Mouse (Mus musculus) MN1 (cell line): ENCODE measurements around the gene Lrrfip1.

ENCODE experiments used
- DNase-seq: peaks from one replicate; pipeline ENCODE4 v3.0.0-alpha.2; 2016; ENCODE audit warnings: low spot score

Lrrfip1 gene

DNA sequence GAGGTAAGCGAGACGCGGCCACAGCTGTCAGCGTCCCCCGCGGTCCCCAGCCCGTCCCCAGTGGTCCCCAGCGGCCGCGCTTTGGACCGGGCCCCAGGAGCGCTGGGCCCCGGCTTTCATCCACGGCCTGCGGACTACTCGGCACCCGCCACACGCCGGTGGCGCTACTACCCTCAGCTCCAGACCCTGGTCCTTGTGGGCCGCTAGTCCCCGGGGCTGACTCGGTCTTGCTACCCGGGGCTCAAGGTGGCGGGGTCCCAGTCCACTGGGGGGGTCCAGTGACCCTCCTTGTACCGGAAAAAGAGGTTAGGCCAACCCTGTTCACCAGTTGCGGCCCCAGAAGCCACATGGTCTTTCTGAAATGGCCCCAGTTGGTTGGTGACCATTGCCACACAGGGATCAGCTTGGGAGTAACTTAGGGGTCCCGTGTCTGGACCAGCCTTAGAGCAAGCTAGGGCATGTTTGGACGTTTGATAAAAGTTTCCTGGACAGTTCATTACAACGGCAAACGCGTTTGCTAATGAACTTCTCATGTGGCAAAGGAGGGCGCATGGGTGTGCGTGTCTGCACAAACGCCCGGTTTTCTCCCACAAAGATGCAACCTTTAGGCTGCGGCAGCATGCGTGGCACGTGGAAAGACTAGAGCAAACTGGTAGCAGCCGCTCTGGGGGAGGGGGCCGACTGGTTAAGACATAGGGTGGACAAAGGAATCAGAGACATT is 514 bp downstream of the Lrrfip1 start:
- no peak for DNase-seq

DNA sequence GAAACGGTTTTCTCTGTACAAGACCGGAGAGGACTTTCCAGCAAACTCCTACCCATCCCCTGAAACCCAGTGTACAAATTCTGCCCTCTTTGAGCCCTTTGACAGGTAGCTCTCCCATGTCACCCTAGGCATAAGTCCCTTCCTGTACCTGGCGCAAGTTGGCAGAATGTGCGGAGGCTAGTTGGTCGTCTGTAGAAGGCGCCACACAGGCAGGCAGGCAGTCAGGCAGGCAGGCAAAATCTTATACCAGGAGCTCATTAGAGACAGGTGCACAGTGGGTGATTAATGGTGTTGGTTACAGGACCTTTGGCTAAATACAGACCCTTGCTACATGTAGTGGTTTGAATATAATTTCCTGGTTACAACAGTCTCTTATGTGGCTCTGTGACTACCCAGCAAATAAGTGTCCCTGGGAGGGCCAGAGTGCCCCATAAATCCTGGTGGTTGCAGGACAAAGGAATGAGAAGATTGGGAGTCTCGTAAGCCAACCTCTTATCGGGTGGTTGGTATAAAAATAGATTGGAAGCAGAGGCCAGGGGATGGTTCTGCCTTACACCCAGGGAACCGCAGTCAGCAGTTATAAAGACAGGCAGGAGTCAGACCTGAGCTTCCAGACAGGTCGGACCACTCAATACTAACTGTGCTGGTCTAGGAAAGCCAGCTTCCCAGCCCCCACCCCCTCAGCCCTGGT is 1.5 kb downstream of the Lrrfip1 start:
- no peak for DNase-seq

DNA sequence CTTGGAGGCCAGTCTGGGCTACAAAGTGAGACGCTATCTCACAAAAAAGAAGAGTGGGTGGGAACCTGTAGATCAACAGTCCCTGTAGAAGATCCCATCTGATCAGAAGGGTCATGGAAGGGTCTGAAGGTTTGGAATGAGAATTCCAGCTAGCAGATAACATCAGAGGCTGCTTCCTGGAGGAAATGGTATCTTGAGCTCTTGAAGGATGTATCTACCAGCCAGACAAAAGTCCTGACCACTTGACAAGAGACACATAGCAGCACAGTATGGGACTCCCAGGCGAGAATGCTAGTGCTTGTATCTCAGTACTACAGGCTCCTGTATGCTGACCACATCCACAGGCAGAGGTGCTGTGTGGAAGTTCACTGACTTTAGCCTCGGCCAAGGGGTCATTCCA is 2.6 kb downstream of the Lrrfip1 start:
- no peak for DNase-seq

DNA sequence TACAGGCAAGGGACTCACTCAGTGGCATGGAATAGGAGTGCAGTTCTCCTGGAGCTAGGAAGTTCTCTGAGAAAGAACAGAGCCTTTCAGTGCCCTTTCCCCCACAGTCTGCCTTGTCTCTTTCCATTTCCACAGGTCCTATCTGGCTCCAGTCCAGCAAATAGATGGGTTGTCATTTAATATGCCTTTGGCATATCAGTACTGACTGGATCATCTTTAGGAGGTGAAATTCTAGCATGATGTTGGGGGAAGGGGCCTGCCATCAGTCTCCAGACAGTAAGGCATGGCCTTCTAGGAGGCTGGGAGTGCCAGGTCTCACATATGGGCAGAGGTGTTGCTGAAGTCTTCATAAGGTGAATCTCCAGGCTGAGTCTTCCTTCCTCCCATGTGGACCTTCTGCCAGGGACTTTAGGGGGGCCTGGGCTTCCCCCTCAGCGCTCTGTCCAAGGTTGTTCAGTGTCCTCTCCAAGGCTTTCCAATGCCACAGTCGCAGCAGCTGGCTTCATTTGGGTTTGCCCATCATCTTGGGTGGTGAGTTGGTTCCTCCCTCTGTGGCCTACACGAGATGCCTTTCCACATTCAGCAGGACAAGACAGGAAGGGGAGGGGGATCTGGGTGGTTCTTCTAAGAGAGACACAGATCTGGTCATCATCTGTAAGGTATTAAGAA is 3.5 kb downstream of the Lrrfip1 start:
- no peak for DNase-seq

DNA sequence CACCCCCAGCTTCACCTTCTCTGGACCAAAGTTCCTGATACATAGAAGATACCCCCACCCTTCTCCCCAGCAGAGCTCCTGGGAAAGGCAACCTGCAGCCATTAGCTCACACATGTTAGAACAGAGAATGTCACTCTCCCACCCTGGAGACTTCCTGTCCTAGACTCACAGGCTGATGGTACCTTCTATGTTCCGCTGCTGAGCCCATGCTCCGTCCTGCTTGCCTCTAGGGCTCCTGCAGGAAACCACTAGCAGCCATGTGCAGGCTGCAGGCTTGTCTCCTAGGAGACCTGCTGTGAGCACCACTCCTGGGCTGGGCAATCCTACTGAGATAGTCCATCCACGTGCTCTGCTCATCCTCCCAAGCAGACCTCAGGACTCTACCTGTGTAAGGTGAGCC is 4.1 kb downstream of the Lrrfip1 start:
- no peak for DNase-seq

DNA sequence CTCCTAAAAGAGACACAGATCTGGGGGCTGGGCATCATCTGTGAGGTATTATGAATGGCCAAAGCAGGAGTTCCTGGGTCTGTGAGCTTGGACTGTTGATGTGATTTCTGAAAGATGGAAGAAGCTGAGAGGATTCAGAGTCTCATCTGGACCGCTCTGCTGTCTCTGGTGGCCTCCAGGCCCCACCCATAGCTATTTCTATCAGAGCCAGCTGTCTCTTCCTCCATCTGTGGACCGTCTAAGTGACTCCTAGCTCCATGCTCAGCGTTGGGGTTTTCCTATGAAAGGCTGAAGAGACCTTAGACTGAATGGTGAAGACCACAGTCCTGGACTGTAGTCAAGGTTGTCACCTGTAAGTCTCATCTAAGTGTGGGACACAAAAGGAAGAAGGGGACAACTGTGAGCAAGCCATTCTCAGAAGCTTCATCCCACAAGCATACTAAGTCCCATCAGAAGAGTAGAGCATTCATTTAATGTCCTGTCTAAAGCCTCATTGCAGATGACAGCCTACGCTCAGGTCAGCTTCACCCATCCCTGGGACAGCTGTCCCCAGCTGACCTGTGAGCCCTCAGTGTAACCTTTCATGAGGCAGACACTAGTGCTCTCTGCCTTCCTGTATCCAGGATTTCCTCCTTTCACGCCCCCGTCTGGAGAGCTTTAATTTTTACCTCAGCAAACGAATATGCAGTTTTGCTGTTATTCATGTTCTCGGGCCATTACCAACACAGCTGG is 5.2 kb downstream of the Lrrfip1 start:
- no peak for DNase-seq

DNA sequence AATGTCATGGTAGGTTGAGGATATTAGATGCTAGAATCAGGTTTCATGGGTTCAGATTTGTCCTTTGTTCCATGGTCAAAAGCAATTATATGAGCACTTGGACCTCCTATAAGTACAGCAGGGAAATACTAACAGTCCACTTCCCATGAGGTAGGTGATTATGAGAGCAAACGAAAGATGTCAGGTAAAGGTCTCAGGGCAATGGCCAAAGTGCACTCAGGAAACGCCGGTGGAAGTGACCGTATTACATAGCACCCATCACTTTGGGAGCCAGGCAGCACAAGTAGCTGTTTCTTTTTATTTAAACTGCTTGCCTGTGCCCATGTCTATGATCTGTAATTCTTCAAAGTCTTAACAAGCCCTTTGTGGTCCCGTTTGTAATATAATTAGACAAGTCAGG is 7.5 kb downstream of the Lrrfip1 start:
- no peak for DNase-seq

DNA sequence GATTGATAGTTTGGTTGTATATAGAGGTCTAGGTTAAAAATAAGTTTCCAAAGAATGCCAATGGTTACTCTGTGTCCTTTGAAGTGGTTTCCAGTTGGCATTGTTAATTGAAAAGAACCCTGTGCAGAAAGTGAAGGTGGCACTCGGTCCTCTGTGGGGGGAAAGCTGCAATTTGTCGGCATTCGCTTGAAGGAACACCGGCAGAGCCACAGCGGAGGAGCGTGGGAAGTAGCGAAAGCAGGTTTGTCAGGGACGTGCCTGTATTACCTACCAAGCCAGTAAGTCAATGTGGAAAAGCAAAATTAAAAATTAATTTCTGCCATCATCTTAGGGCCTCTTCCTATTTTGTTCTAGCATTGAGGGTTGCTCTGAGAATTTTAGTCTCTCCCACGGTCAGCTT is 8.2 kb downstream of the Lrrfip1 start:
- DNase-seq = no peak

DNA sequence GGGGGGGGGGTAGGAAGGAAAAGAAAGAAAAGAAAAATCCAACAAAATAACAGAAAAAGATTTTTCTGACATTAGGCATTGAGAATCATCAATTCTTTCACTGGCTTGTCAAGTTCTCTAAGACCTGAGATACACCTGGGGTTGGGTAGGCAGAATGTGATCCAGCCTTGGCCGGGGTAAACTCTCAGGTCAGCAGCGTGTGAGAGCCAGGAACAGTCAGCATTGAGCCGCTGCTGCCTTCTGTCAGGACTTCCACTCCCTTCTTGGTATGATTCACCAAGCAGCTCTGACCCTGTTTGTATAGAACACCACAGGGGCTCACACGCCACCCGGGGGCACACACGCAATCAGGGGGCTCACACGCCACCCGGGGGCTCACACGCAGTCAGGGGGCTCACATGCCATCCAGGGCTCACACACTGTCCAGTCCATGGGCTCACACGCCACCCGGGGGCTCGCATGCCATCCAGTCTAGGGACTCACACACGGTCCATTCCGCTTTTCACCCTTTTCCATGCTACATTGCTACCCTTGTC is 9.7 kb downstream of the Lrrfip1 start:
- no peak for DNase-seq

DNA sequence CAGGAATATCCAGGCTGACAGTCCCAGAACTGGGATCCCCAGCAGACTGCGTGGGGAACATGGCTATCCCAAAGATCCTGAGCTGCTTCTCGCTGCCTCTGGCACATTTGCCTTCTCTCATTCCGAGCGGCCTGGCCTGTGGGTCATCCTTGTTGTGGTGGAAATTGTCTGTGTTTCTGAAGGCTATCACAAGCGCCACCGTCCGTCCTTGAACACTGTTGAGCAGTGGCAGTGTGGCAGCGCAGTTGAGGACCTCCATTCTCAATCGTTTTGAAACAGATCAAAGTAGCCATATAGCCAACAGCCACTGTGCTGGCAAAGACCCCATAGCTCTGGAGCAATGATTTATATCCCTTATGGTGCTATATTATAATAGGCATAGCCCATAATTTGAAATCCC is 10.2 kb downstream of the Lrrfip1 start:
- no peak for DNase-seq

DNA sequence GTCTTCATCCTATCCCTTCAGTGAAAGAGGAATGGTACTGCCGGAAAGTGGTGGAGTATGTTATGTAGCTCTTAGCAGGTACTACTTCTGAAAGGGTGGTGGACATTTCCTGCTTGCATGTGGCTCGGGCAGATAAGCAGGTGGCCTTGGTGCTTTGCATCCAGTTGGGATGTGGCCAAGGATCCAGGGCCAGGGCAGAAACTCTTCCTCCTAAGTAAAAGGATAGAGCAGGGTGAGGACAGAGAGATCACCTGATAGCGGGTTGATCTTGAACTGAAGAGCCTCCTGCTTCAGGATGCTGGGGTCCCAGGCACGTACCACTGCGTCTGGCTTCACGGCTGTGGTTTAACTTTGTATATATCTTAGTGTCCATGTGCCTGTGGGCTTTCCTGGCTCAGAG is 10.7 kb downstream of the Lrrfip1 start:
- no peak for DNase-seq

DNA sequence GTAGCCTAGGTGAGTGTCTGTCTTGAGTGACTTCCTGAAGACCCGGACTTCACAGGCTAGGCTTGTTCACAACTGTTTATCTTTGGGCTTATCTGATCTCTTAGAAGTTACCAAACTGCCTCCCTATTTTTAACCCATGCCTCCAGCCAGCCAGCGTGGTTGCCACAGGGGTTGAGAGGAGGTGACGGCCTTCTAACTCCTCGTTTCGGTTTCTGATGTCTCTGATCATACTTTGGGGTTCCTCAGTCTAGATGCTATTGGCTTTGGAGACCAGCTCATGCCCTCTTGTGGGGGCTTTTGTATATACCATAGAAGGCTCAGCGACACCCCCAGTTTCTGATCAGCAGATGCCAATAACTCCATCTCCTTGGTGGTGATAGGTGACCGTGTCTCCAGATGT is 11.7 kb downstream of the Lrrfip1 start:
- no peak for DNase-seq

DNA sequence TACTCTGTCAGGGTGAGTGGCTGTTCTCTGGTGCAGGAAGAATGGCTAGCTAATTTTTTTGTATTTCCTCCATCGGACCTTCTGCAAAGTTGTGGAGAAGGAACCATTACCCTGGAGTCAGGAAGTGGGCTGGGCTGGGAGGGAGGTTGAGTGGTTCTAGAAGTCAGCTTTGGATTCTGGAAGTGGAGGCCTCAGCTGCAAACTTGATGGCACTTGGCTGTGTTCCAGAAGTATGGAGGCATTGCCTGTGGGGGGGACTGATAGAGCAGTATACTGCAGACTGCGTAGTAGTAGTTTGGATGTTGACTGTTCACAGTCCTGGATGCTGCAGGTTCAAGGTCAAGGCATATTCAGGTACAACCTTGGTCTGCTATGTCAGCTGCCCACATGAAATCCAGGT is 12.2 kb downstream of the Lrrfip1 start:
- no peak for DNase-seq

DNA sequence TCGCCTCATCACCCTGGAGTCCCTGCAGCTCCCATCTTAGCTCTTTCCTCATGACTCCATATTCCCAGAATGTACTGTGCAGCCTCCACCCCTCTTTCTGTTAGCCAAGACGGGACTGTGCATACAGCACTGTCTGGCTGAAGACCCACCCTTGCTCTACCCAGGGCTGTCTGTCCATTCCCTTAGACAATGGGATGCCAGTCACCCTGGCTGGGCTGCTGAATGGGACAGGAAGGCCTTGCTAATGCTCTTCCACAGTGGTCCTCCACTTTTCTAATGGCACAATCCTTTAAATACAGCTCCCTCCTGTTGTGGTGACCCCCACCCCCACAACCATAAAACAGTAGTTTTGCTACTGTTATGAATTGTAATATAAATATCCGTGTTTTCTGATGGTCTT is 12.8 kb downstream of the Lrrfip1 start:
- DNase-seq = no peak

DNA sequence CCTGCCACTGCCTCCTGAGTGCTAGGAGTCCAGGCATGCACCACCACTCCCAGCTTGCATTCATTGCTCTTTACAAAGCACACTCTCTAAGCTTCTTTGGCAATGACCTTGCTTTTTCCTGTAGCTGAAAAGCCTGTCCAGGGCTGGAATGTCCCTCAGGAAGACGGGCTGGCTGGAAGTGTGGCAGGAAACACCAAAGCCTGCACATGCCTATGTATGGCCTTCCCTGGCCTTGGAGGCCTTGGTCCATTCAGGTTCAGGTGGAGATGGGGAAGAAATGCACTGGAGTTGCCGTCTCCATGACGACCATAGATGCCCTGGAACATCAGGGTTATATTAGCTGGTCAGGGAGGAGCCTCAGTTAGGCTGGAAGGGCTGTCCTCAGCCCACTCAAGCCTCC is 15.3 kb downstream of the Lrrfip1 start:
- no peak for DNase-seq

DNA sequence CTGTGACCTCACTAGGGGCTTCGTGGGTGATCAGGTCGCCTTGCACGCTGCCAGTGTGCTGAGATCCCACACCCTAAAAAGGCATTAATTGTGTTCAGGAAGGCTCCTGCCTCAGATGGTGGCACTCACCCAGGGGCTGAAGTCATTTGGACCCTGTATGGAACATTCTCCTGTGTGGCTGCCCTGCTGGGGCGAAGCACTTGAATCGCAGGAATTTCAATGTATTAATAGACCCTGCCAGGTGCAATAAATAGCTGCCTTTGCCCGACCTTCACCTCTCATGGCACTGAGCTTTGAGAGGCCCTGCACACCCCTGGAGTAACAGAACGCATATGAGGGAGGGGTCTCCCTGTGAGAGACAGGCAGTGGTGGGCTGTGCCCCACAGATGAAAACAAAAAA is 17.0 kb downstream of the Lrrfip1 start:
- DNase-seq = no peak

DNA sequence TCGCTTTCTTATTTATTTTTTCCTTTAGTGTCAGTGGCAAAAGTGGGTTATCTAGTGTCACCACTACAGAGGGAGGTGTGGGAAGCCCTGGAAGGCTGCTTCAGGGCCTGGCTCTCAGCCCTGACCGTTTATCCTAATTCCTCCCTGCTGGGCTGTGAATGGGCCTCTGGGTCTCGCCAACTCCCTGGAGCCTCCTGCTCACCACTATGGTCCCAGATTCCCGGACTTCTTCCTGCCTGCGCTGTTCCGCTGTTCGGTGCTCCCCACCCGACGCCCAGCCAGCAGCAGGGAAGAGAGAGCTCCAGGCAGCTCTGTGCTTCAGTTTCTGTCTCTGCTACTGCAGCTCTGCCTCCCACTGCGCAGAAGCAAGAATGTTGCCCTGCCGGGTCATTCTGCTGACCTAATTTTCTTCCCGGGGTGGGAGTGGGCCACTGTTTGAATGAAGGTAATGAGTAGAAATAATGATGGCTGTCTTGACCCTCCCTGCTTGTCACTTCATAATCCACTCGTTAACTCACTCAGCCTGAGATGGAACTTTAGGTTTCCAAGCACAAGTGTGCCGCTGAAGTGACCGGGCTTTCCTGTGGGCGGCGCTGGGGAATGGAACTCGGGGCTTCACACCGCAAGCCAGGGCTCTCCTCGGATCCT is 18.7 kb downstream of the Lrrfip1 start:
- DNase-seq = no peak

DNA sequence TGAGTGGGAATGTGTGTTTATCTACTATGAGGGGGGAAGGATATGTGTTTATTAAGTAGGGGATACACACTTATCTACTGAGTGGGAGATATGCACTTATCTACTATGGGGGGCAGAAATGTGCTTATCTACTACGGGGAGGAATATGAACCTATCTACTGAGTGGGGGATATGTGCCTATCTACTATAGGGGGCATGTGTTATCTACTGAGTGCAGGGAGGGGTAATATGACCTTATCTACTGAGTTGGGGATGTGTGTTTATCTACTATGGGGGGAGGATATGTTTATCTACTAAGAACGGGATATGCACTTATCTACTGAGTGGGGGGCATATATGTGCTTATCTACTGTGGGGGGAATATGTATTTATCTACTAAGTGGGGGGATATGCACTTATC is 20.8 kb downstream of the Lrrfip1 start:
- no peak for DNase-seq

DNA sequence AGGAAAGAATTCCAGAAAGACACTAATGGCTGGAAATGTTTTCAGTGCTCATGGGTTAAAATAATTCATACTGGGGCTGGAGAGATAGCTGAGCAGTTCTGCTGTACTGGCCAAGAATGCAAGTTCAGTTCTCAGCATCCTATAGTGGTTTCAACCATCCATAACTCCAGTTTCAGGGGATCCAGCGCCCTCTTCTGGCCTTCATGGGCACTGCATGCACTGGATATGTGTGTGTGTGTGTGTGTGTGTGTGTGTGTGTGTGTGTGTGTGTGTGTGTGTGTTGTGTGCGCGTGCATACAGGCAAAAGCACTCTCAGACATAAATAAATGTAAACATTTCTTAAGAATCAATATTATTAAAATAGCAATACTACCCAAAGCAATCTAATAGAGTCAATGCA is 22.8 kb downstream of the Lrrfip1 start:
- no peak for DNase-seq

DNA sequence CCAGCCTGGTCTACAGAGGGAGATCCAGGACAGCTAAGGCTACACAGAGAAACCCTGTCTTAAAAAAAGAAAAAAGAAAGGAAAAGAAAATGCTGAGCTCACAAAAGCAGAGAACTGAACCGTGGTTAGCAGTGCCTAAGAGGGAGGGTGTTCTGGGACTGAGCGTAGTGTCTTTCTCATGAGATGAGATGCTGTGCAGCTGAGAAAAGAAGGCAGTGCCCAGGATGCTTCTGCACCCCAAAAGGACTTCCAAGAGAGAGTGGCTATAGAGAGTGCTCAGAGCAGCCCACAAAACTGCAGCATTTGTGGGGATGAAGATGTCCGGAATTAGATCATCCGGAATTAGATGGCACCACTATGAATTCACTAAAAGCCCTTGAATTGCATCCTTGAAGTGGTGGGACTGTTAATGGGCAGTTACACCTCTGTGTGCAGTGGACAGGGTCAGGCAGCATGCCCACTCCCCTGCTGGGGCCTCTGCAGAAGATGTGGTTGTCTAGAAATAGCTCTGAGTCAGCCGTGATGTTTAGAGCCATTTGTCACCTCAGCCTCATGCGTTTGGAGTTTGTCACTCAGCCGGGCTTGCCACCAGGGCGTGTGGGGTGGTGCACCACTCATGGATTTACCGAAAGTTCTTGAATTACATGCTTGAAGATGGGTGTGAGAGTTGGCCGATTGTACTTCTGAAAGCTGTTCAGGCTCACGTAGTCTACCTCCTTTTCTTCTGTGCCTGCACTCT is 23.8 kb downstream of the Lrrfip1 start:
- DNase-seq = no peak

DNA sequence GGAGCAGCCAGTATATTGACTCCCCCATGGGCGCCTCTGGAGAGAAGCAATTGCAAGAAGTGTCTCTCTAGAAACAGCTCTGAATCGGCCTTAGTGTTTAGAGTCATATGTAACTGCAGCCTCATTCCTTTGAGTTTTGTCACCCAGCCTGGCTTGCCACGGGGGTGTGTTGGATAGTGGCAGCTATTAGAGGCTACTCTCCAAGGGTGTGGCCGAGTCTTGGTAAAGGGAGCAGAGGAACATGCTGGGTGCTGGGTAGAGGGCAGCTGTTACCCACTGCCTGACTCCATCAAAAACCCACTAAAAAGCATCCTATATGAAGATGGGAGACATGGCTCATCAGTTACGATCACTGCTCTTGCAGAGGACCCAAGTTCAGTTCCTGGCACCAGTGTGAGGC is 24.7 kb downstream of the Lrrfip1 start:
- DNase-seq = no peak
